Mouse (Mus musculus) liver, adult 2 months (tissue): ENCODE results near the gene Hist1h4a.

ENCODE experiments used
- CTCF ChIP-seq: fragments of 200-500 bp; IDR thresholded peaks from 2 replicates; pipeline ENCODE4 v1.5.1; 2011; ENCODE audit warnings: low read depth, low read length, control low read depth
- POLR2A ChIP-seq: fragments of 200-500 bp; IDR thresholded peaks from 2 replicates; pipeline ENCODE4 v1.6.1; 2011; ENCODE audit warnings: low read length, control low read depth; ENCODE audit not compliant: insufficient read depth; ENCODE audit errors: extremely low read depth

GRCm38 (mm10) chr13:23759251-23759771 lies 1.7 kb downstream of the Hist1h4a start:
- no peak for TF ChIP-seq POLR2A
- TF ChIP-seq CTCF = no peak
